Mouse (Mus musculus) spleen, adult 18-20 months (tissue): Measurements from ENCODE around the gene 4930507D05Rik.
A peak's percentile ranks its signal among the peaks of the same experiment; 100 is the strongest.
"Not testable (repeated sequence)": the region's sequence is repeated elsewhere in the genome, so short reads cannot be mapped to it uniquely, and the experiment has no call there.

Source experiments
- DNase-seq, 2 experiments: peaks; one replicate each; pipeline ENCODE4 v3.0.0; 2022; ENCODE audit warnings: mixed read lengths in 2 of 2

4930507D05Rik gene

GRCm38 (mm10) chr10:62449364-62450279 is at the start of gene 4930507D05Rik, which contains the start of gene Supv3l1:
TSS of gene 4930507D05Rik (plus strand) at chr10:62449489.
TSS of gene Supv3l1 (minus strand) at chr10:62449738.
- DNase-seq: peak; percentile 79 to 95

GRCm38 (mm10) chr10:62401641-62402111 is 47.6 kb upstream of the 4930507D05Rik start:
- DNase-seq: no peak

- DNase-seq: no peak
Observed at GRCm38 (mm10) chr10:62404901-62405300, 44.4 kb upstream of the 4930507D05Rik start.

GRCm38 (mm10) chr10:62410943-62411342 is 38.3 kb upstream of the 4930507D05Rik start:
- DNase-seq: peak; percentile 25 to 61

- no peak for DNase-seq
Observed at GRCm38 (mm10) chr10:62411431-62412410, 37.6 kb upstream of the 4930507D05Rik start.

- DNase-seq: no peak
Observed at GRCm38 (mm10) chr10:62412906-62413605, 36.2 kb upstream of the 4930507D05Rik start.

- DNase-seq: no peak
Observed at GRCm38 (mm10) chr10:62413606-62413982, 35.7 kb upstream of the 4930507D05Rik start.

GRCm38 (mm10) chr10:62418831-62419356 is 30.4 kb upstream of the 4930507D05Rik start:
- no peak for DNase-seq

- no peak for DNase-seq
Observed at GRCm38 (mm10) chr10:62419422-62419821, 29.9 kb upstream of the 4930507D05Rik start.

- DNase-seq: no peak
Observed at GRCm38 (mm10) chr10:62420399-62420798, 28.9 kb upstream of the 4930507D05Rik start.

- DNase-seq: no peak
Observed at GRCm38 (mm10) chr10:62421127-62421526, 28.2 kb upstream of the 4930507D05Rik start.

- DNase-seq: no peak
Observed at GRCm38 (mm10) chr10:62422255-62422654, 27.0 kb upstream of the 4930507D05Rik start, which contains the start of gene Hkdc1. TSS of gene Hkdc1 (minus strand) at chr10:62422491.

GRCm38 (mm10) chr10:62425081-62425871 is 24.0 kb upstream of the 4930507D05Rik start:
- DNase-seq: no peak

GRCm38 (mm10) chr10:62430427-62430826 is 18.9 kb upstream of the 4930507D05Rik start:
- no peak for DNase-seq

- no peak for DNase-seq
Observed at GRCm38 (mm10) chr10:62450280-62450640, 971 bp downstream of the 4930507D05Rik start.

- not testable (repeated sequence) for DNase-seq
Observed at GRCm38 (mm10) chr10:62452001-62452400, 2.7 kb downstream of the 4930507D05Rik start.

- DNase-seq: no peak
Observed at GRCm38 (mm10) chr10:62461321-62461720, 12.0 kb downstream of the 4930507D05Rik start.

GRCm38 (mm10) chr10:62469736-62470135 is 20.4 kb downstream of the 4930507D05Rik start:
- DNase-seq: no peak

GRCm38 (mm10) chr10:62471105-62471504 is 21.8 kb downstream of the 4930507D05Rik start:
- DNase-seq: no peak

GRCm38 (mm10) chr10:62474944-62475343 is 25.7 kb downstream of the 4930507D05Rik start:
- no peak for DNase-seq

GRCm38 (mm10) chr10:62476980-62477379 is 27.7 kb downstream of the 4930507D05Rik start:
- no peak for DNase-seq
